Mouse (Mus musculus): ENCODE measurements around the gene Hils1. TPM values are rescaled to one million over a fixed set of nuclear protein-coding genes. Genes with fewer than 3 reads are reported as not detected.
"Not testable (repeated sequence)": the region's sequence is repeated elsewhere in the genome, so short reads cannot be mapped to it uniquely, and the experiment has no call there.

Hils1 gene
- polyA plus RNA-seq, 2 experiments from 2014 or later: not detected

GRCm38 (mm10) chr11:94955103-94955502 is 12.3 kb upstream of the Hils1 start:
- ATAC-seq: no peak

- ATAC-seq: no peak
Observed at GRCm38 (mm10) chr11:94957693-94958064, 9.7 kb upstream of the Hils1 start.

DNA sequence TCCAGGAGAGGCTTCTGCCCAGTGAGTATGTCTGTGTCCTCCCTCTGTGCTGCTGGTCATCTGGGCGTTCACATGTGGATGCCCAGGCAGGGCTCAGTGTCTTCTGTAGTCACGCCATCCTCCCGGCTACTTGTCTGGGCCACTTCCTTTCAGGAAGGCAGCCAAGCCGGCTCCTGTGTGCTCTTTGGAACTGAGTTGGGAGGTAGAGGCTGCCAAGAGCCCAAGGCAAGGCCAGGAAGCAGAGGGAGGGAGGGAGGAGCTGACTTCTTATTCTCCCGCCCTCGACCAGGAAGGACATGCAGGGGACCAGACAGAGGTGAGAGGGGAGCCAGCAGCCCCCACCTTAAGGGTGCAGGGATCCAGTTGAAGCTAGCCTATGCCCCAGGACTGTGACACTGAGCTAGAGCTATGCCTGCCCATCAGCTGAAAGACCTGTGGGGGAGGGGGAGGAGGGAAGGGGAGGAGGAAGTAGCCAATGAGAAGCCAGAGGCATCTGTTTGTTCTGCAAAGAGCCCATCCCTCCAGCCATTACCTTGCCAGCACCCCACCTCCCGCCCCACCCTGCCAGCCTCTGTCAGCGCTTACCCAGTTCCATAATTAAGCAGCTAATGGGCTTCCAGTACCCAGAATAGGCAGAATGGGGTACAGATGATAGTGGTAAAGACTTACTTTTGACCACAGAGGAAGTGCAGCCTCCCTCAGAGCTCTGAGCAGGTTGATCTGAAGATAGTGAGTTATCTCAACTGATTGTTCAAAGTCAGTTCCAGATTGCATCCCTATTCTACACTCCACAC is 9.1 kb upstream of the Hils1 start:
- ATAC-seq: peak; percentile 79

- no peak for ATAC-seq
Observed at GRCm38 (mm10) chr11:94962534-94963101, 4.8 kb upstream of the Hils1 start.

GRCm38 (mm10) chr11:94968187-94968586 is 794 bp downstream of the Hils1 start:
- no peak for ATAC-seq

- not testable (repeated sequence) for ATAC-seq
Observed at GRCm38 (mm10) chr11:94969709-94970108, 2.3 kb downstream of the Hils1 start.

GRCm38 (mm10) chr11:94970210-94970943 is 3.0 kb downstream of the Hils1 start:
- ATAC-seq: no peak

DNA sequence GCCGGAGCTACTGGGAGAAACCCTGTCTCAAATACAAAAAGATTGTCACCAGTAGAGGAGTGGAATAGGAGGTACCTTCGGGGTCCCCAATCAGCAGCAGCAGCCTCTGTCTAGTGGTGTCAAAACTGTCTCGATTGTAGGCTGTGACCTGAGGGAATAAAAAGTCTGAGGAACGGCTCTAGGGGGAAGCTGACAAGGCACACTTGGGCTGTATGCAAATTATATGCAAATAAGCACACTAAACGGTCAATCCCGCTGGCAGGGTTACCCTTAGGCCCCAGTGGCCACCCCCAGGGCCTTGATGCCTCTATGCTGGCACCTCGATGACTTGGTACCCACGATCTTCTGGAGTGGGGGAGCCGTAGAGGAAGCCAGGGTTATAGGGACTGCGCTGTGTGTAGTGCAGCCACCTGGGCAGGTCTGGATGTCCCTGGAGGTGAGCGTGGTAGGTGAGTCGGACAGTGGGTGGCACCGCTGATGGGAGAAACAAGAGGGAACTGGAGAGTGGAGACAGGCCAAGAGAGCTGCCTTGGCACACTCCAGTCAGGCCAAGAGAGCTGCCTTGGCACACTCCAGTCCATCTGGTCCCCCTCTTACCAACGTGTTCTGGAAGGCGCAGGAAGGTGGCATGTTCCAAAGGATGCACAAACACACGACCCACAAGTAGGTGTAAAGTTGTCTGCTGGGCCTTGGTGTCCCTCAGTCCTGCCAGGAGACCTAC is 4.7 kb downstream of the Hils1 start:
- no peak for ATAC-seq

GRCm38 (mm10) chr11:94972887-94973286 is 5.5 kb downstream of the Hils1 start:
- ATAC-seq: no peak

GRCm38 (mm10) chr11:94973313-94973712 is 5.9 kb downstream of the Hils1 start:
- no peak for ATAC-seq

- ATAC-seq: no peak
Observed at GRCm38 (mm10) chr11:94974951-94975350, 7.6 kb downstream of the Hils1 start.

DNA sequence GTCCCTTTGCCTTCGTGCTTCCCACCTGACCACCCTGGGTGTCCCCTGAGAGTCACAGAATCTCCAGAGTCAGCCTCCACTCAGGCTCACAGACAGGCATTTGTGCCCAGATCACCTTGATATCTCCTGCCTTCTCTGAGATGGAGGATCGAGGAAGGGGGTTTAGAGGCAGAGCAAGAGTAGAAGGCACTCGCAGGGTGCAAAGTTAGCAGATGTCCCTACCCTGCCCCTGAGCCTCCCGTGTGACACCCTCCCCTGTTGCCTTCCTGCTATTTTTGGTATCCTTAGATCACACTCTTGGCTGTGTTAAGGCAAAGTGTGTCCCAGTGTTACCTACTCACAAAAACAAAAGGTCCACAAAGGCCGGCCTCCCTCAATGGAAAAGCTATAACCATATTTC is 8.8 kb downstream of the Hils1 start, which contains the start of gene Sgca:
Sgca (minus strand) TSS at position 129 of the 400 bp plus-strand sequence.
- ATAC-seq: no peak

- no peak for ATAC-seq
Observed at GRCm38 (mm10) chr11:94978178-94978915, 11.0 kb downstream of the Hils1 start.

GRCm38 (mm10) chr11:94978947-94979346 is 11.6 kb downstream of the Hils1 start:
- ATAC-seq: peak; percentile 100

GRCm38 (mm10) chr11:94979462-94980179 is 12.2 kb downstream of the Hils1 start:
- ATAC-seq: no peak

- ATAC-seq: no peak
Observed at GRCm38 (mm10) chr11:94985140-94985539, 17.7 kb downstream of the Hils1 start.

DNA sequence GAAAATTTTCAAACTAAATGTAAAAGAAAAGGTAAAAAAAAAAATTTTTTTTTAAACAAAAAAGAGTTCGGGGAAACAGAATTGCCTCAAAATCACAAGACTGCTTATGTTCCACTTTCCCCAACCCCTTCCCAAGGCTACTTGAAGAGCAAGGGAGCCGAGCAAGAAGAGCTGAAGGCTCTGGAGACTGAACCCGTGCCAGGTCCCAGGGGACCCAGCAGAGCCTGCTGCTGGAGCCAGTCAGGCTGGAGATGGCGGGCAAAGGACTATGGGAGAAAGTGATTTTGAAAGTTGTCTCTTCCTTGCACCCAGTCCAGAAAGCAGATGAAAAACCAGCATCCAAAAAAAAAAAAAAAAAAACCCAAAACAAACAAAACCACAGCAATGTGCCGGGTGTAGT is 18.4 kb downstream of the Hils1 start:
- ATAC-seq: no peak

- ATAC-seq: no peak
Observed at GRCm38 (mm10) chr11:94986435-94986834, 19.0 kb downstream of the Hils1 start.

DNA sequence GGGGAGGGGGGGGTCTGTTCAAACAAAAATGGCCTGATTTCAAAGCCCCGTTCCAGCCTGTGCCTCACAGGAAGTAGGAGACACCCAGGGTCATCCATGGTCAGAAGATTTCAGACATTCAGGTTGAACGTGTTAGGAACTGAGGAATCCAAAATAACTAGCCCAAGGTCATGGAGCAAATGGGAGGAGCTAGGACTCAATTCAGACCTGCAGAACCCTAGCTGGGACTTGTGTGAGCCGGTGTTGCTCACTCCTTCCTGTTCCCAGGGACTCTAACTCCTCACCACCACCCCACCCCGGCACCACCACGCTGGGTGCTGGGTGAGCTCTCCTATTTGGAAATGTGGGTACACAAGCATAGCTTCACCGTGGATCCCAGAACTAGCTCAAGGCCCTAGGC is 19.9 kb downstream of the Hils1 start:
- ATAC-seq: no peak

- no peak for ATAC-seq
Observed at GRCm38 (mm10) chr11:94987851-94988250, 20.5 kb downstream of the Hils1 start.

GRCm38 (mm10) chr11:94988780-94989561 is 21.6 kb downstream of the Hils1 start:
- ATAC-seq: no peak

Data from CD4-positive, CD25-positive, alpha-beta regulatory T cell, adult 4 months (primary cell).